Mouse (Mus musculus) forebrain, embryonic 12.5 days (tissue): ENCODE measurements around the gene Psd4. TPM values are rescaled to one million over a fixed set of nuclear protein-coding genes. Genes with fewer than 3 reads are reported as not detected.

ENCODE experiments used
- ATAC-seq: fragments of 200-750 bp; cut with Nextera tagmentation; 2 replicates; pipeline ENCODE4 v1.8.0; 2017; ENCODE audit warnings: moderate TSS enrichment; ENCODE audit not compliant: low FRiP score
- H3K27ac ChIP-seq: fragments of 300-500 bp; sonication (generic); 2 replicates; pipeline ENCODE4 v1.5.1; 2016; ENCODE audit warnings: mild to moderate bottlenecking
- H3K27me3 ChIP-seq: fragments of 300-500 bp; sonication (generic); 2 replicates; pipeline ENCODE4 v1.6.1; 2016; ENCODE audit warnings: mild to moderate bottlenecking
- H3K36me3 ChIP-seq: fragments of 300-500 bp; sonication (generic); replicated peaks from 2 replicates; pipeline ENCODE4 v1.6.1; 2016; ENCODE audit warnings: mild to moderate bottlenecking
- H3K4me1 ChIP-seq: fragments of 300-500 bp; sonication (generic); 2 replicates; pipeline ENCODE4 v1.6.1; 2016
- H3K4me2 ChIP-seq: fragments of 300-500 bp; sonication (generic); 2 replicates; pipeline ENCODE4 v1.6.1; 2016; ENCODE audit warnings: mild to moderate bottlenecking, moderate library complexity
- H3K4me3 ChIP-seq: fragments of 300-500 bp; sonication (generic); replicated peaks from 2 replicates; pipeline ENCODE4 v1.5.1; 2016; ENCODE audit warnings: mild to moderate bottlenecking
- H3K9ac ChIP-seq: fragments of 300-500 bp; sonication (generic); 2 replicates; pipeline ENCODE4 v1.6.1; 2016; ENCODE audit warnings: mild to moderate bottlenecking
- H3K9me3 ChIP-seq: fragments of 300-500 bp; sonication (generic); 2 replicates; pipeline ENCODE4 v1.6.1; 2016
- WGBS: fragments of 180-500 bp; shearing (Covaris S2); methylation state at CpG from one replicate; pipeline ENCODE4 v1.1.7; 2016; 5-methylcytosine and 5-hydroxymethylcytosine counted together
- polyA plus RNA-seq: library from polyadenylated mRNA; unstranded; fragments of >200 nt; fragmentation: Nextera tagmentation; extraction: Ambion mirVana; gene quantifications from 2 replicates; pipeline ENCODE4 v1.2.1, GENCODE M21; 2016

Gene Psd4
- polyA plus RNA-seq, 1 experiment from 2014 or later = 0.29 TPM

- Histone ChIP-seq H3K4me1 (no peaks in the 10 kb centered on the region), H3K36me3 (no peaks in the 10 kb centered on the region), H3K9ac (no peak overlapping the region), H3K9me3 (no peaks in the 10 kb centered on the region), H3K4me3 (no peak overlapping the region), H3K4me2 (no peak overlapping the region), H3K27ac (no peak overlapping the region), H3K27me3 (no peaks in the 10 kb centered on the region)
- ATAC-seq = no peak
- WGBS = 94% methylated on average over 4 of the region's 4 CpGs
Observed at GRCm38 (mm10) chr2:24387361-24388283, 20.2 kb downstream of the Psd4 start.

GRCm38 (mm10) chr2:24393251-24393650, 25.9 kb downstream of the Psd4 start:
- no peaks in the 10 kb centered on the region for H3K4me1 ChIP-seq
- WGBS = 77% methylated on average over 2 of the region's 2 CpGs
- H3K9ac ChIP-seq = no peak overlapping the region
- no peak for ATAC-seq
- no peak overlapping the region for H3K4me2 ChIP-seq
- no peaks in the 10 kb centered on the region for H3K27me3 ChIP-seq
- H3K9me3 ChIP-seq = no peaks in the 10 kb centered on the region
- no peaks in the 10 kb centered on the region for H3K36me3 ChIP-seq
- no peak overlapping the region for H3K4me3 ChIP-seq
- H3K27ac ChIP-seq = no peak overlapping the region

- H3K36me3 ChIP-seq = no peaks in the 10 kb centered on the region
- no peaks in the 10 kb centered on the region for H3K9me3 ChIP-seq
- H3K27ac ChIP-seq = no peak overlapping the region
- no peaks in the 10 kb centered on the region for H3K4me1 ChIP-seq
- no peaks in the 10 kb centered on the region for H3K27me3 ChIP-seq
- no peak overlapping the region for H3K4me2 ChIP-seq
- 31% methylated on average over 2 of the region's 2 CpGs for WGBS
- ATAC-seq = no peak
- H3K4me3 ChIP-seq = no peak overlapping the region
- no peak overlapping the region for H3K9ac ChIP-seq
Observed at GRCm38 (mm10) chr2:24397115-24397514, 29.7 kb downstream of the Psd4 start.

DNA sequence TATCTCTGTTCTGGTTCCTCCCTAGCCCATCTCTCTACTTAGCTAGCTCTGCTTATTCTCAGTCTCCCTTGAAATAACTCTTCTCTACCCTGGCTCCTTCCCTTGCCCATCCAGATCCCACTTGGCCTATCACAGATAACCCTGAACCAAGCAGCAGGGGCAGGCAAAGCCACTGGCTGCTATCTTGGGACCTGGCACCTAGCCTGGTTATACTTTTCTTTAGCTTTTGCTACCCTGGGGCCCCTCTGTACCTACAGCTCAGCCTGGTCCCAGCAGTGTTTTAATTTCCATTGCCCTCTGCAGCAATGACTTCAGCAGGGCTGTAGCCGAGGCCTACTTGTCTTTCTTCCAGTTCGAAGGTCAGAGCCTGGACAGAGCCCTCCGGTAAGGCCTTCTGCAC, 33.3 kb downstream of the Psd4 start:
- 86% methylated on average over 3 of the region's 3 CpGs for WGBS
- no peak overlapping the region for H3K4me3 ChIP-seq
- no peak for ATAC-seq
- H3K4me1 ChIP-seq = peaks cover 5% of the 10 kb centered on the region
- H3K36me3 ChIP-seq = no peaks in the 10 kb centered on the region
- no peaks in the 10 kb centered on the region for H3K9me3 ChIP-seq
- no peak overlapping the region for H3K27ac ChIP-seq
- H3K9ac ChIP-seq = no peak overlapping the region
- H3K4me2 ChIP-seq = no peak overlapping the region
- H3K27me3 ChIP-seq = peaks cover 13% of the 10 kb centered on the region

DNA sequence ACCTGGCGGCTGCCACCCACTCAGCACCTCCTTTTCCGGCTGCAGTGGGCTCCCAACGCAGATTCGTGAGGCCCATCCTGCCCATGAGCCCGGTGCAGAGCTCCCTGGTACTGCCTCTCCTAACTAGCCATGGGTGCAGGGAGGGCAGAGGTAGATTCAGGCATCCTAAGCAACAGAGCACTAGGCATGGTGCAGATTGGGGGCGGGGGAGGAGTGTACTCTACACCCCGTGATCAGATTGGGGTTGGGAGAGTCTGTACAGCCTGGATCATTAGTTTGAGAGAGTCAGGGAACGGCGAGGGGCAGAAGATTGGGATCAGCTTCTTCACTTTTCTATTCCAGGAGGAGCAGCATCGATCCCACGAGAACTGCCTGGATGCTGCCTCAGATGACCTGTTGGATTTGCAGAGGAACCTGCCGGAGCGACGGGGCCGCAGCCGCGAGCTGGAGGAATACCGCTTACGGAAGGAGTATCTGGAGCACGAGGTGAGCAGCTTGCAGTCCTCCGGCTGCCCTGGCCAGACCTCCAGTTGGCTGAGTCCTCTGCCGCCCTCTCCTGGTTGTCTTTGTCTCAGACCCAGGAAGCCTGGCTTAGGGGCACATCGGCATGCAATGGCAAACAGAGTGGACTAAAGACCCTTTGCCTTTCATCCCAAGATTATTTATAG, 38.1 kb downstream of the Psd4 start:
- peak overlapping the region; percentile 16 for H3K4me3 ChIP-seq
- no peaks in the 10 kb centered on the region for H3K9me3 ChIP-seq
- peak overlapping the region; percentile 48 for H3K9ac ChIP-seq
- H3K36me3 ChIP-seq = no peaks in the 10 kb centered on the region
- no peak overlapping the region for H3K27ac ChIP-seq
- peaks cover 28% of the 10 kb centered on the region for H3K27me3 ChIP-seq
- peak; percentile 69; the same call in 1 of the 2 replicates for ATAC-seq
- H3K4me1 ChIP-seq = peaks cover 16% of the 10 kb centered on the region
- H3K4me2 ChIP-seq = peak overlapping the region; percentile 55
- 15% methylated on average over 23 of the region's 23 CpGs for WGBS

DNA sequence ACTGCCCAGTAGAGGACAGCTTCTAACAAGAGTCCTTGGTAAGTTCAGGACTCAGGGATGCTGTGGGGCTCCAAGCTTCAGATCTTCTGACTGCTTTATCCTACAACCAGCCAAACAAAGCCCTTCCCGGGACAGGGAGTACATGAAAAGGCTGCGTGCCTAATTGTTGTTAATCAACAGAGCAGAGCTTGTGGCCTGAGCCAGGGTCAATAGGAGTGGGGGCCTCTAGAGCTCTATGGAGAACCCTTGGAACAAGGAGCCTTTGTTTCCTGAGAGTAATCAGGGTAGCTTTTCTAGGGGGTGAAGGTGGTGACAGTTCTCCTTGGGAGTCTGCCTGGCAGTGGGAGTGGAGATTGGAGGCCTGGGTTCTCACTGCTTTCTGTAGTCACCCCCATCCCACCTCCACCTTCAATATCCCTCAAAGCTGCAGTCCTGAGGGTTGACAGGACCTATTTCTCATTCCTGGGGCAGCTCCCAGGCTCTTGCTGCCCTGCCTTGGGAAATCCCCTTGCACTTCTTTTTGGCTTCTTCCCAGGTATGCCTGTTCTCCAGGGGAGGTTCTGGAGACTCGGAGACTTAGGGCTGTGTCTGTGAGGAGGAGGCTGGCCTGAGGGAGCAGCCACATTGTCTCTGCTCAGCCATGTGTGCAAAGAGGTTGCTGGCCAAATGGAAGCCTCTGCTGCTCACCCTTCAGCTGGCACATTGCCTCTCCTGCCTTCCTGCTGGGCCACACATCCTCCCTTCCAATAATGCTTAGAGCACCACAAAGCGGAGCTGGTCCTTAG, 40.5 kb downstream of the Psd4 start:
- H3K4me2 ChIP-seq = no peak overlapping the region
- no peaks in the 10 kb centered on the region for H3K9me3 ChIP-seq
- WGBS = 8% methylated on average over 4 of the region's 4 CpGs
- no peak overlapping the region for H3K9ac ChIP-seq
- no peaks in the 10 kb centered on the region for H3K36me3 ChIP-seq
- no peak overlapping the region for H3K27ac ChIP-seq
- peaks cover 16% of the 10 kb centered on the region for H3K4me1 ChIP-seq
- peaks cover 36% of the 10 kb centered on the region for H3K27me3 ChIP-seq
- no peak overlapping the region for H3K4me3 ChIP-seq
- ATAC-seq = no peak

DNA sequence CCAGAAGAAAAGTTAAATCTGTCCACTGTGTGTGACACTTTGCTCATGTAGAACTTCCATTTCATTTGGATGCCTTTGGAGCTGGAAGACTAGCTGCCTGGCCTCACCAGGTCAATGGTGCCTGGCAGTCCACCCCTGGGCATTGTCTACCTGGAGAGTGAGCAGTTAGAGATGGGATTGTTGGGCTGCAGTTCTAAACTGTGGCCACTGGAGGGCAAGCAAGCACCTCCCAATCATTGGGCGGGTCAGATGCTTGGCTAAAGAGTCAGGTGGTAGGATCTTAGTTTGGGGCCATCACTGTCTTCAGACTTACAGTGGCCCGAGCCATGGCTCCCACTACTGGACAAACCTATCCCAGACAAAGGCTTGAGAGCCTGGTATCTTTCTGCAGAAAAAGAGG, 41.8 kb downstream of the Psd4 start:
- Histone ChIP-seq H3K9me3 (no peaks in the 10 kb centered on the region), H3K36me3 (no peaks in the 10 kb centered on the region), H3K9ac (no peak overlapping the region), H3K27me3 (peaks cover 36% of the 10 kb centered on the region), H3K4me1 (peaks cover 19% of the 10 kb centered on the region), H3K4me3 (no peak overlapping the region), H3K27ac (no peak overlapping the region), H3K4me2 (no peak overlapping the region)
- WGBS = 4% methylated on average over 2 of the region's 2 CpGs
- peak; percentile 72 for ATAC-seq

- no peaks in the 10 kb centered on the region for H3K9me3 ChIP-seq
- ATAC-seq = no peak
- WGBS = 81% methylated on average over 3 of the region's 3 CpGs
- H3K4me1 ChIP-seq = peaks cover 14% of the 10 kb centered on the region
- H3K27ac ChIP-seq = no peak overlapping the region
- H3K27me3 ChIP-seq = peaks cover 36% of the 10 kb centered on the region
- H3K4me2 ChIP-seq = no peak overlapping the region
- no peak overlapping the region for H3K4me3 ChIP-seq
- no peak overlapping the region for H3K9ac ChIP-seq
- H3K36me3 ChIP-seq = no peaks in the 10 kb centered on the region
Observed at GRCm38 (mm10) chr2:24413172-24413571, 45.8 kb downstream of the Psd4 start.

DNA sequence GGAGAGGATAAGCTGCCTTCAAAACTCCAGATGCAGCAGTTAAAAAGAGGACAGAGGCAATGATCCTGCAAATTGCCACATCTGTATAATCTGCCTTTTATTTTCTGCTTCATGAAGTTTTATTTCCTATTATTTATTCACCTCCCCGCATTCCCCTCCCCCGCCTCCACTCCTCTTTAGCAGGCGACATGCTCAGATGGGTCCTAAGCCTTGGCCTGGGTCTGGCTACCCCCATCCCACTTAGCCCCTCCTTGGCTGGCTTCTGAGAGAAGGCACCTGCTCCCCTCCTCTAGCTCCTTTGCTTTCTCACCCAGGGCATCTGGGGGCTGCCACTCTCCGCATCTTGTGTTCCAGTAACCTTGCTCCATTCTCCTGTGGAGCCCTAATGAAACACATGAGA, 46.3 kb downstream of the Psd4 start:
- Histone ChIP-seq H3K4me1 (peaks cover 12% of the 10 kb centered on the region), H3K9me3 (no peaks in the 10 kb centered on the region), H3K4me3 (no peak overlapping the region), H3K36me3 (no peaks in the 10 kb centered on the region), H3K27me3 (peaks cover 32% of the 10 kb centered on the region), H3K9ac (no peak overlapping the region), H3K27ac (no peak overlapping the region), H3K4me2 (no peak overlapping the region)
- WGBS = 59% methylated on average over 4 of the region's 4 CpGs
- ATAC-seq = no peak

DNA sequence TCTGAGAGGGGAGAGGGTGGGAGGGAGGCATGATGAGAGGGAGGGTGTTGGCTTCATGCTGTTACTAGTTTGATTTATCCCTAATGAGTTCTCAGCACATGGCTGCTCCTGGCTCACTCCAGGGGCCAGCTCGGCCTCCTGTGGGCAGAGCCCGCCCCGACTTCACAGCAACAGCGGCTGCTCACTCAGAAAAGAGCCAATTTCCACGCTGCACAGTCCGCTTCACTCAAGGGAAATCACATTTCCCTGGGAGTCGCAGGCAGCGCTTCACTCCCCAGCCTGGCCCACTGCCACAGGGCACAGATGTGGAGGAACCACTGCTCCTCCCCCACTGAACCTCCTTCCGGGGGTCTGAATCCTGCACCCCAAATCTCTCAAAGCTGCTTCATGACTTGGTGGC, 49.3 kb downstream of the Psd4 start:
- H3K4me3 ChIP-seq = no peak overlapping the region
- H3K27ac ChIP-seq = no peak overlapping the region
- H3K4me1 ChIP-seq = peaks cover 12% of the 10 kb centered on the region
- ATAC-seq = no peak
- H3K9ac ChIP-seq = no peak overlapping the region
- H3K36me3 ChIP-seq = no peaks in the 10 kb centered on the region
- H3K27me3 ChIP-seq = peaks cover 25% of the 10 kb centered on the region
- WGBS = 9% methylated on average over 9 of the region's 9 CpGs
- H3K4me2 ChIP-seq = no peak overlapping the region
- no peaks in the 10 kb centered on the region for H3K9me3 ChIP-seq

DNA sequence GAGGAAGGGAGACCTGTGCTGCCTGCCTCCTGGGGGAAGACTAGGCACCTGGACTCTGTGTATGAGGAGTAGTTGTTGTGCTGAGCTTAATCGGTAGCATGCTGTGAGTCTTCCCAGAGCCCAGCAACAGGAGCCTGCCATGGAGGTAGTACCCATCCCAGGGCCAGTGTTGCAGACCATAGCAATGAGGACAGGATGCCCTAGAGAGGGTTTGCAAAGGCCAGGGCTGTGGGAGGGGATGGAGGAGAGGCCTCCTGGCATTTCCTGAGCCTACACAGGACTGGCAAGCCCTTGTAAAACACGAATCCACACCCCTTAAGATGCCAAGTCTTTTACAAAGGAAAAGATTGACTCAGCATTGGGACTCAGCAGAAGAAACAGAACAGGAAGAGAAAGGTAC, 49.7 kb downstream of the Psd4 start:
- Histone ChIP-seq H3K4me1 (peaks cover 12% of the 10 kb centered on the region), H3K36me3 (no peaks in the 10 kb centered on the region), H3K4me2 (no peak overlapping the region), H3K27ac (no peak overlapping the region), H3K27me3 (peaks cover 22% of the 10 kb centered on the region), H3K9me3 (no peaks in the 10 kb centered on the region), H3K9ac (no peak overlapping the region), H3K4me3 (no peak overlapping the region)
- ATAC-seq = no peak
- 12% methylated on average over 2 of the region's 2 CpGs for WGBS

DNA sequence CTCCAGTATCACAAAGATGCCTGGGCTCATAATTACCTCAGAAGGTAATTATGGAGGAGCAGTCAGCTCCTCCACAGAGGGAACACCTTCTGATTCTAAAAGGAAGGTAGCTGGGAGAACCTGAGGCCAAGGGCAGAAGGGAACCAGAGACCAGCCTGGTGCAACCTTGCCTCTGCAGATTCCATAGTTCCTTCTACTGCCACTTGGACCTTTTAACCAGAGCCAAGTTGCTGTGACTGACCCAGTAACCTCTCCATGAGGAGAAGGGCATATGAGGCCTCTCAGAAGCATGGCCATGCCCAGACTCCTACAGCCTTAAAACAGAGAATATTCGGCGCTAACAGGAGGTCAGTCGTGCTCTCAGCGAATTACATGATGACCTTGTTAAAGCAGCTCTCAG, 50.2 kb downstream of the Psd4 start:
- peaks cover 12% of the 10 kb centered on the region for H3K4me1 ChIP-seq

More for the DNA sequence above, 50.2 kb downstream of the Psd4 start:
- WGBS = 92% methylated on average over 4 of the region's 4 CpGs
- peaks cover 22% of the 10 kb centered on the region for H3K27me3 ChIP-seq
- H3K4me3 ChIP-seq = no peak overlapping the region
- no peak overlapping the region for H3K4me2 ChIP-seq
- H3K9ac ChIP-seq = no peak overlapping the region
- ATAC-seq = no peak
- H3K36me3 ChIP-seq = no peaks in the 10 kb centered on the region
- H3K27ac ChIP-seq = no peak overlapping the region
- H3K9me3 ChIP-seq = no peaks in the 10 kb centered on the region
